Mouse (Mus musculus) G1E (cell line): Measurements from ENCODE around the gene Slc13a4. TPM values are rescaled to one million over a fixed set of nuclear protein-coding genes. Genes with fewer than 3 reads are reported as not detected.

Source experiments
- ATAC-seq: 2 replicates; pipeline ENCODE4 v1.8.0; 2016; ENCODE audit warnings: mild to moderate bottlenecking; ENCODE audit not compliant: insufficient number of reproducible peaks, poor library complexity, low FRiP score, severe bottlenecking; ENCODE audit errors: extremely low read depth
- DNase-seq: peaks from one replicate; pipeline ENCODE4 v3.0.0; 2012; ENCODE audit warnings: low spot score
- H3K27me3 ChIP-seq: 2 replicates; pipeline ENCODE4 v1.6.1; 2012; ENCODE audit warnings: mild to moderate bottlenecking, low read length, inconsistent platforms; ENCODE audit not compliant: insufficient read depth
- H3K36me3 ChIP-seq: replicated peaks from 2 replicates; pipeline ENCODE3; 2012; ENCODE audit warnings: mild to moderate bottlenecking, inconsistent platforms
- H3K4me1 ChIP-seq: 2 replicates; pipeline ENCODE4 v1.6.1; 2012; ENCODE audit warnings: low read depth, low read length, inconsistent platforms, mixed read lengths; ENCODE audit not compliant: insufficient read depth
- H3K4me3 ChIP-seq: 2 replicates; pipeline ENCODE4 v1.5.1; 2012; ENCODE audit warnings: low read depth, mild to moderate bottlenecking, inconsistent platforms, low read length, moderate library complexity, mixed read lengths
- H3K9me3 ChIP-seq: replicated peaks from 2 replicates; pipeline ENCODE4 v1.6.1; 2012; ENCODE audit warnings: inconsistent platforms
- CTCF ChIP-seq: IDR thresholded peaks from 2 replicates; pipeline ENCODE4 v1.5.1; 2012; ENCODE audit warnings: low read depth, low read length, inconsistent platforms, mixed read lengths
- GATA1 ChIP-seq: IDR thresholded peaks from 2 replicates; pipeline ENCODE4 v1.6.1; 2012; ENCODE audit warnings: borderline replicate concordance, low read length, inconsistent platforms, mixed read lengths
- GATA2 ChIP-seq: IDR thresholded peaks from 2 replicates; pipeline ENCODE4 v1.6.1; 2012; ENCODE audit warnings: low read depth, low read length, inconsistent platforms, borderline replicate concordance
- POLR2AphosphoS5 ChIP-seq: IDR thresholded peaks from 2 replicates; pipeline ENCODE4 v1.6.1; 2012; ENCODE audit warnings: low read depth, low read length, inconsistent platforms; ENCODE audit not compliant: insufficient replicate concordance
- TAL1 ChIP-seq: conservative IDR thresholded peaks from 2 replicates; pipeline ENCODE4 v1.6.1; 2012; ENCODE audit warnings: low read depth, low read length, inconsistent platforms, mixed read lengths
- polyA plus RNA-seq: library from polyadenylated mRNA; stranded (reverse); fragments of >175 nt; gene quantifications from 2 replicates; pipeline ENCODE4 v1.2.3, GENCODE M21; 2012
- total RNA-seq, 2 experiments: library from RNA; stranded (forward) in 1 of 2; stranded (reverse) in 1 of 2; fragments of 200-1000 nt in 1 of 2; fragments of >200 nt in 1 of 2; fragmentation: Nextera tagmentation in 1 of 2; gene quantifications; 2 replicates each; pipeline ENCODE4 v1.2.3; 2014 to 2017

Gene Slc13a4
- total and polyA plus RNA-seq, 3 experiments = 0.05 TPM; not detected in 2

DNA sequence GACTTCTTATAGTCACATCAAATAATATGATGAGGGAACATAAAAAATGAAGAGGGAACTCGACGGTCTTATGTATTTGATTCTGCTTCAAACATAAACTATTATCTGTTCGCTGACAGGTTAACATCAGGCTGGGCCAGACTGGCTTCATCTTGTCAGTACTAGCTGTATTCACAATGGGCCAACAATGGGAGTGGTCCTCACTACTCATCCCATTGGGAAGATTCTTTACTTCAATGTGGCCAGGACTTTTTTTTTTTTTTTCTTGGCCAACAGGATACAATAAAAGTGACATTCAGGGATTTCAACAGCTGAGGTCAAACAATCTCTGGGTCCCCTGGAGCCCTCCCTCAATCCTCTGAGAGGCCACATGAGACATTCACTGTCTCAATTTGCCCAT lies 43.9 kb upstream of the Slc13a4 start:
- TF ChIP-seq CTCF (no peak), GATA2 (no peak), GATA1 (no peak), POLR2AphosphoS5 (no peak), TAL1 (no peak)
- no peak for DNase-seq
- H3K9me3 ChIP-seq = no peaks in the 10 kb centered on the region
- no peaks in the 10 kb centered on the region for H3K36me3 ChIP-seq
- H3K4me1 ChIP-seq = peaks cover 9% of the 10 kb centered on the region; the same call in 1 of the 2 replicates
- H3K4me3 ChIP-seq = no peak overlapping the region
- no peak for ATAC-seq
- peaks cover 24% of the 10 kb centered on the region for H3K27me3 ChIP-seq

- Histone ChIP-seq H3K36me3 (no peaks in the 10 kb centered on the region), H3K4me3 (no peak overlapping the region), H3K9me3 (no peaks in the 10 kb centered on the region), H3K4me1 (peaks cover 9% of the 10 kb centered on the region; the same call in 1 of the 2 replicates), H3K27me3 (peaks cover 22% of the 10 kb centered on the region)
- TF ChIP-seq GATA2 (no peak), GATA1 (no peak), TAL1 (no peak), POLR2AphosphoS5 (no peak), CTCF (no peak)
- DNase-seq = no peak
- no peak for ATAC-seq
Observed at GRCm38 (mm10) chr6:35349784-35350183, 41.9 kb upstream of the Slc13a4 start.

DNA sequence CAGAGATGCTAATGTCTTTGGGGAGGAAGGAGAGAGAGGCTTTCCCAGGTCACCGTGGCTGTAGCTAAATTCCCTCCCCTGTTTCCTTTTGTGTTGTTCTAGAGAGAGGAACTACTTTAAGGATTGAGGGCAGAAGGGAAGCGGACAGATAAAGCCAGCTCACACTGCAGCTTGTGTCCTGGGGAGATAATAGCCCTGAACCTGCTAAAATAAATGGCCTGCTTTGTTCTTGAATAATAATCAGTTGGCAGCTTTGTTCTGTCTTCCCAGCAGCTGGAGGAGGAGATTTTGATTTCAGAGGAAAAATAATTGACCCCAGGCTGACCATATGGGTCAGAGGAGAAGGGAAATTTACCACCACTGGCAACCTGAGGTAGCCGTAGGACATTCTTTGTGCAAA lies 30.7 kb upstream of the Slc13a4 start:
- Histone ChIP-seq H3K4me1 (no peaks in the 10 kb centered on the region), H3K36me3 (no peaks in the 10 kb centered on the region), H3K27me3 (peaks cover 23% of the 10 kb centered on the region), H3K4me3 (no peak overlapping the region), H3K9me3 (no peaks in the 10 kb centered on the region)
- TF ChIP-seq POLR2AphosphoS5 = no peak
- no peak for TF ChIP-seq CTCF
- TF ChIP-seq GATA2 = no peak
- TF ChIP-seq TAL1 = no peak
- TF ChIP-seq GATA1 = no peak
- DNase-seq (no peak), ATAC-seq (no peak)

- Histone ChIP-seq H3K4me3 (no peak overlapping the region), H3K9me3 (no peaks in the 10 kb centered on the region), H3K27me3 (peaks cover 23% of the 10 kb centered on the region), H3K4me1 (no peaks in the 10 kb centered on the region), H3K36me3 (no peaks in the 10 kb centered on the region)
- DNase-seq (no peak), ATAC-seq (no peak)
- TF ChIP-seq POLR2AphosphoS5 (no peak), GATA2 (no peak), GATA1 (no peak), TAL1 (no peak), CTCF (no peak)
Observed at GRCm38 (mm10) chr6:35337836-35338235, 29.9 kb upstream of the Slc13a4 start.

GRCm38 (mm10) chr6:35335452-35335851 lies 27.5 kb upstream of the Slc13a4 start:
- TF ChIP-seq GATA2 (no peak), POLR2AphosphoS5 (no peak), CTCF (no peak), TAL1 (no peak), GATA1 (no peak)
- DNase-seq (no peak), ATAC-seq (no peak)
- H3K4me1 ChIP-seq = no peaks in the 10 kb centered on the region
- H3K36me3 ChIP-seq = no peaks in the 10 kb centered on the region
- no peaks in the 10 kb centered on the region for H3K9me3 ChIP-seq
- no peak overlapping the region for H3K4me3 ChIP-seq
- peaks cover 34% of the 10 kb centered on the region for H3K27me3 ChIP-seq

GRCm38 (mm10) chr6:35334278-35334677 lies 26.3 kb upstream of the Slc13a4 start:
- no peak overlapping the region for H3K4me3 ChIP-seq
- TF ChIP-seq GATA1 (no peak), CTCF (no peak), GATA2 (no peak), TAL1 (no peak), POLR2AphosphoS5 (no peak)
- H3K27me3 ChIP-seq = peaks cover 34% of the 10 kb centered on the region
- no peaks in the 10 kb centered on the region for H3K4me1 ChIP-seq
- H3K36me3 ChIP-seq = no peaks in the 10 kb centered on the region
- no peak for DNase-seq
- ATAC-seq = no peak
- no peaks in the 10 kb centered on the region for H3K9me3 ChIP-seq
